Mouse (Mus musculus): Measurements from ENCODE around the gene Cmtm1. TPM values are rescaled to one million over a fixed set of nuclear protein-coding genes. Genes with fewer than 3 reads are reported as not detected.
"Not testable (repeated sequence)": the region's sequence is repeated elsewhere in the genome, so short reads cannot be mapped to it uniquely, and the experiment has no call there.

Gene Cmtm1
- polyA plus RNA-seq, 1 experiment from 2014 or later = not detected

DNA sequence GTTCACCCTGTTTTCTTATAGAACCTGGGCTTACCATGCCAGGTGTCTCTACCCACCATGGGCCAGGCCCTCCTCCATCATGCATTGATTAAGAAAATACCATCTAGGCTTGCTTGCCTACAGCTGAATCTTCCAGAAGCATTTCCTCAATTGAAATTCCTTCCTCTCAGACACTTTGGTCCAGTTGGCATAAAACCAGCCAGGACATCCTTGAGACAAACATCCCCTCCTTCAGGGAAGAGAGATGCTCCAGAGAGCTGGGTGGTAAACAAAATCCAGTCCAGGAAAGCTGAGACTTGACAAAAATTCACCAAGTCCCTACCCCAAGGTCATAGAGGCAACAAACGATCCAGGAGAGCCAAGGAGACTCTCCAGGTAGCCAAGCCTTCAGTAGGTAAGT is 24.3 kb upstream of the Cmtm1 start:
- no peak overlapping the region for H3K9ac ChIP-seq (ENCODE audit: low read length)
- no peak overlapping the region for H3K27ac ChIP-seq (ENCODE audit: low read depth, low read length)
- H3K9me3 ChIP-seq (ENCODE audit: control insufficient read depth, low read length) = no peaks in the 10 kb centered on the region
- H3K4me3 ChIP-seq (ENCODE audit: low read depth, low read length) = no peak overlapping the region
- DNase-seq (ENCODE audit: low spot score, missing footprints) (no peak), ATAC-seq (ENCODE audit: low FRiP score) (no peak)
- H3K27me3 ChIP-seq (ENCODE audit: control insufficient read depth, insufficient read depth, low read length) = no peaks in the 10 kb centered on the region
- WGBS = 77% methylated on average over 1 of the region's 1 CpGs
- H3K36me3 ChIP-seq (ENCODE audit: control insufficient read depth, insufficient read depth, low read length) = no peaks in the 10 kb centered on the region
- no peaks in the 10 kb centered on the region for H3K4me1 ChIP-seq (ENCODE audit: control insufficient read depth, insufficient read depth, low read length)
- H3K4me2 ChIP-seq = no peak overlapping the region

DNA sequence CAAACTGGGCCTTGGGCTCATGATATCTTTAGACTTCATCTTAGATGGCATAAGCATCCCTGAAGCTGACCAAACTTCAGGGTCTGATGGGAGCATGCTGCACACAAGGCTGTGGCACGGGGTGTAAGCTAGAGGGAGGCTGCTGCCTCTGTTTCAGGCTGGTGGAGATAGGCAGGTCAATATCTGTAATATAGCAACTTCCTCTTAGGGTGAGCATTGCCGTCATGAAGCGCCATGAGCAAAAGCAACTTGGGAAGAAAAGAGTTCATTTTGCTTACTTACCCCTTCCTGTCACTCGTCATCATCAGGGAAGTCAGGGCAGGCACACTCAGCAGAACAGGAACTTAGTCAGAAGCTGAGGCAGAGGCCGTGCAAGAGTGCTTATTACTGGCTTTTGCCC is 23.8 kb upstream of the Cmtm1 start:
- Histone ChIP-seq H3K4me2 (no peak overlapping the region), H3K36me3 (ENCODE audit: control insufficient read depth, insufficient read depth, low read length) (no peaks in the 10 kb centered on the region), H3K27ac (ENCODE audit: low read depth, low read length) (no peak overlapping the region), H3K27me3 (ENCODE audit: control insufficient read depth, insufficient read depth, low read length) (no peaks in the 10 kb centered on the region), H3K4me1 (ENCODE audit: control insufficient read depth, insufficient read depth, low read length) (no peaks in the 10 kb centered on the region), H3K9ac (ENCODE audit: low read length) (no peak overlapping the region), H3K4me3 (ENCODE audit: low read depth, low read length) (no peak overlapping the region), H3K9me3 (ENCODE audit: control insufficient read depth, low read length) (no peaks in the 10 kb centered on the region)
- ATAC-seq (ENCODE audit: low FRiP score) = no peak
- no peak for DNase-seq (ENCODE audit: low spot score, missing footprints)
- 81% methylated on average over 5 of the region's 5 CpGs for WGBS

DNA sequence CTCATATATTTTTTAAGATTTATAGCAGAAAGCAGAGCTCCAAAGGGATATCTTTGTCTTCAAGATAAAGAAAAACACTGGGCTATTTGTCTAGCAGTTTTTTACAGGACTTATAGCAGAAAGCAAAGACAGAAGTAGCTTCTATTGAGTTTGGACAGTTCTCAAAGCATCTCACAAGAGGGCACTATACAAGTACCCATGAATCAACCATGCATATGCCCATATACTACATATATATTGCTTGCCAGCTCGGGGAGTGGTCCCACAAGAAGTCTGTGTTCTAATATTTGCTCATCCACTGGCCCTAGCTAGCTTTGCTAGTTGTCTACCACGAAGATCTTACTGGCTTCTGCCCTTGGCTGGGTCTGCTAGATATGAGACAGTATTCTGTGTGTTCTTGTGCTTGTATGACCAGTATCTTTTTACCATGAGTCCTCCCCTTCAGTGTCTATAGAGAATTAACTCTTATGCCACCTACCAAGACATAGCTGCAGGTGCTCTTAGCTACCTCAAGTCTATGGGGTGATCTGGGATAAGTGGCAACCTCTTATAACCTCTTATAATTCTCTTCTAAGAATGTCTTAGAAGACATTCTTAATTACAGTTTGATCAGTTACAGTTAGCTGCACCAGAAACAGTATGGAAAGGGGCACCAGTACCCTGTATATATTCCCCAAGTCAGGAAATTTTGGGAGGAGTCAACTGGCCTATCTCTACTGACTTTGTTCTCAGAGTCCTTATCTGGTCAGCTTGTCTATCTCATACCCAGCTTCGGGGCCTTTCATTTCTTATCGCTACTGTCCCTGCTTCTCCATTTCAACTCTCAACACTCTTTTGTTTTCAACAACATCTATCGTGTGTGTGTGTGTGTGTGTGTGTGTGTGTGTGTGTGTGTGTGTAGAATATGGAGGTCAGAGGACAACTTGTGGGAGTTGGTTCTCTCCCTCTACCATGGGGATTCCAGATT is 23.0 kb upstream of the Cmtm1 start:
- Histone ChIP-seq H3K36me3 (ENCODE audit: control insufficient read depth, insufficient read depth, low read length) (no peaks in the 10 kb centered on the region), H3K4me3 (ENCODE audit: low read depth, low read length) (no peak overlapping the region), H3K27ac (ENCODE audit: low read depth, low read length) (no peak overlapping the region), H3K9me3 (ENCODE audit: control insufficient read depth, low read length) (no peaks in the 10 kb centered on the region), H3K4me1 (ENCODE audit: control insufficient read depth, insufficient read depth, low read length) (no peaks in the 10 kb centered on the region), H3K9ac (ENCODE audit: low read length) (no peak overlapping the region), H3K27me3 (ENCODE audit: control insufficient read depth, insufficient read depth, low read length) (no peaks in the 10 kb centered on the region), H3K4me2 (no peak overlapping the region)
- 82% methylated on average over 5 of the region's 5 CpGs for WGBS
- no peak for ATAC-seq (ENCODE audit: low FRiP score)
- no peak for DNase-seq (ENCODE audit: low spot score, missing footprints)

DNA sequence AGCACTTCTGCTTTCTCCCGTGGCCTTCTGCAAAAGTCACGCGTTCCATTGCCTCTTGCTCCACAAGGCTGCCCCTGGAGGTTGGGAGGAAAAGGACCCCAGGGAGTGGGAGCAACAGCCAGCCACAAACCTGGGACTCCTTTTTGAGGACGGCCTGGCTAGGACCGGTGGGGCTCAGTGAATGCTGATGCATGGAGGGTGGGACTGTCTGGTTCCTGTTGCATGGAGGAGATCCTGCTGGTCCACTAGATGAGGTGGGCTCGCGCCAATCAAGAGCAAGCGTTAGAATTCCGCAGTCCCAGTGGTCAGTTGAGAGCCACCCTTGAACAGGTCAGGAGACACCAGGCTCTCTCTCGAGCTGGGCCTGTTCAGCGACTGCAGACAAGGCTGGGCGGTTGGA is 12.0 kb upstream of the Cmtm1 start, which contains the start of gene Cmtm2b:
Gene Cmtm2b (plus strand): TSS at position 301 of the 400 bp plus-strand sequence.
- DNase-seq (ENCODE audit: low spot score, missing footprints); H3K4me2 ChIP-seq; H3K27ac ChIP-seq (ENCODE audit: low read depth, low read length); H3K9ac ChIP-seq (ENCODE audit: low read length); H3K9me3 ChIP-seq (ENCODE audit: control insufficient read depth, low read length); H3K36me3 ChIP-seq (ENCODE audit: control insufficient read depth, insufficient read depth, low read length); H3K4me1 ChIP-seq (ENCODE audit: control insufficient read depth, insufficient read depth, low read length); H3K4me3 ChIP-seq (ENCODE audit: low read depth, low read length); ATAC-seq (ENCODE audit: low FRiP score); H3K27me3 ChIP-seq (ENCODE audit: control insufficient read depth, insufficient read depth, low read length): not testable (repeated sequence)
- WGBS = 87% methylated on average over 12 of the region's 12 CpGs

DNA sequence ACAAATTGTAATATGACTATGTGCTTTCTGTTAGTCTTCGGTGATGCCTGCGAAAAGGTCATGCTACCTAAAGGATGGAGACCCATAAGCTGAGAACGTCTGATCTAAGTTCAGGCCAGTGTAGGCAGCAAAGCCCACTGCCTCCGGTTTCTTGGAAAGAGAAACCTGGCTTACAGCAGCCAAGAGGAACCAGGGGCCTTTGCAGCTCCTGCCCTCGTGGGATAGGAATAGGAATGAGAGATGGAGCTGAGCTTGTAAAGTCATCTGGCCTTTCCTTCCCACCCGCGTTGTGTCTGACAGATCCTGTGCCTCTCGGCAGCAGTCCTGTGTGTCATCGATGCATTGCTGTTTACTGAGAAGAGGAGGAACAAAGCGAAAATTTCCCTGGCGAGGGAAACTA is 11.3 kb upstream of the Cmtm1 start, which contains the start of gene Gm11020:
Gene Gm11020 (plus strand): TSS at position 301 of the 400 bp plus-strand sequence.
- not testable (repeated sequence) for ATAC-seq (ENCODE audit: low FRiP score); H3K36me3 ChIP-seq (ENCODE audit: control insufficient read depth, insufficient read depth, low read length); H3K27ac ChIP-seq (ENCODE audit: low read depth, low read length); H3K4me2 ChIP-seq; H3K9me3 ChIP-seq (ENCODE audit: control insufficient read depth, low read length); H3K4me1 ChIP-seq (ENCODE audit: control insufficient read depth, insufficient read depth, low read length); H3K9ac ChIP-seq (ENCODE audit: low read length); DNase-seq (ENCODE audit: low spot score, missing footprints); H3K4me3 ChIP-seq (ENCODE audit: low read depth, low read length); H3K27me3 ChIP-seq (ENCODE audit: control insufficient read depth, insufficient read depth, low read length)
- 87% methylated on average over 9 of the region's 11 CpGs for WGBS

DNA sequence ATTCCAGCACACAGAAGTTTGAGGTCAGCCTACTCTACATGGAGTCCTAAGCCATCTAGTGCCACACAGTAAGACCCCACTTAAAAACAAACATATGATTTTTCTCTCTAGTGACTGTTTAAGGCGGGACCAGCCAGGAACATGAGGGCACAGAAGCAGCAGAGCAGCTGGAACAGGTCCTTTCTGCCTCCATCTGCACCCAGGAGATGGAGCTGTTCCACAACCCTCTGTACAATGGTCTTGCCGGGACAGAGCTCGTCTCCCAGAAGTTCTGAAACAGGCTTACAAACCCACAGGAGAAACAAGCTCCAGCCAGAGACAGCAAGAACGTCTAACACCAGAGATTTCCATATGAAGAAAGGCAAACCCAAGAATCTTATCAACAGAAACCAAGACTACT is 3.4 kb upstream of the Cmtm1 start:
- Histone ChIP-seq H3K4me2 (no peak overlapping the region), H3K9ac (ENCODE audit: low read length) (no peak overlapping the region), H3K9me3 (ENCODE audit: control insufficient read depth, low read length) (no peaks in the 10 kb centered on the region), H3K36me3 (ENCODE audit: control insufficient read depth, insufficient read depth, low read length) (no peaks in the 10 kb centered on the region), H3K27me3 (ENCODE audit: control insufficient read depth, insufficient read depth, low read length) (no peaks in the 10 kb centered on the region), H3K27ac (ENCODE audit: low read depth, low read length) (no peak overlapping the region), H3K4me1 (ENCODE audit: control insufficient read depth, insufficient read depth, low read length) (no peaks in the 10 kb centered on the region), H3K4me3 (ENCODE audit: low read depth, low read length) (no peak overlapping the region)
- DNase-seq (ENCODE audit: low spot score, missing footprints) (no peak), ATAC-seq (ENCODE audit: low FRiP score) (no peak)
- 75% methylated on average over 4 of the region's 4 CpGs for WGBS

DNA sequence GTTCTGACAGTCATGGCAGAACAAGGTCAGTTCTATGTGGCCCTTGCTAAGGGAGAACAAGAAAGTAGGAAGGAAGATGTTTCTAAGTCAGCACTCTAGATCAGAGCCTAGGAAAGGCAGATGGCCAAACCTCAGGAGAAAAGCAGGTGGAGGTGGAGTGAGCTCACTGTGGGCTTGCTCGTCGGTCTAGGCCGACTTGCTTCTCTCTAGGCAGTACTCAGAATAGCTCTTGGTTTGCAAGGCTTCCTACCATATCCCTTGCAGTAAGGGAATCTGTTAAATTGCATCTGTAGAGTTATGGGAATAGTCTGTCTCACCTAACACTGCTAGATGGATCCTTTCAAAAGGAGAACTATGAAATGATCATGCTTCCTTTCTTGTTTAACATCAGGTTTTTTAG is 2.1 kb upstream of the Cmtm1 start:
- H3K36me3 ChIP-seq (ENCODE audit: control insufficient read depth, insufficient read depth, low read length); H3K27ac ChIP-seq (ENCODE audit: low read depth, low read length); H3K4me1 ChIP-seq (ENCODE audit: control insufficient read depth, insufficient read depth, low read length); DNase-seq (ENCODE audit: low spot score, missing footprints); H3K4me2 ChIP-seq; H3K9me3 ChIP-seq (ENCODE audit: control insufficient read depth, low read length); H3K9ac ChIP-seq (ENCODE audit: low read length); H3K4me3 ChIP-seq (ENCODE audit: low read depth, low read length); ATAC-seq (ENCODE audit: low FRiP score); H3K27me3 ChIP-seq (ENCODE audit: control insufficient read depth, insufficient read depth, low read length): not testable (repeated sequence)
- 80% methylated on average over 3 of the region's 3 CpGs for WGBS

DNA sequence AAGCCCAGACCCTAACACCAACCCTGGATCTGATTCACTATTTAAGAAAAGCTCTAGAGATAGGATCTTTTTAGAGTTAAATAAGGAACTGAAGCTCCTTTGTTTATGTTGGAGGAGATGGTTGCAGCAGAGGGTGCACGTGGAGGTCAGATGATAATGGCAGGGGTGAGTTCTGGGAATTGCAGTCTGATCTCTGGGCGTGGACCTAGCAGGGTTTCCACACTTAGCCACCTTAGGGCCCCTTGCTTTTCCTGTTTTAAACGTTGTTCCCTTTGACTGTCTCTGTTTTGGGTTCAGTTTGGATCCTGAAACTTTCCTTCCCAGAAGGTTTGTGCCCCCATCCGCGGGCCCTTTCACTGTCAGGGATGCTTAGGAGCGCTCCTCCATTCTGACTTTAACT is 1.6 kb downstream of the Cmtm1 start:
- H3K36me3 ChIP-seq (ENCODE audit: control insufficient read depth, insufficient read depth, low read length); ATAC-seq (ENCODE audit: low FRiP score); H3K4me2 ChIP-seq; H3K4me3 ChIP-seq (ENCODE audit: low read depth, low read length); DNase-seq (ENCODE audit: low spot score, missing footprints); H3K9ac ChIP-seq (ENCODE audit: low read length); H3K27me3 ChIP-seq (ENCODE audit: control insufficient read depth, insufficient read depth, low read length); H3K27ac ChIP-seq (ENCODE audit: low read depth, low read length); H3K4me1 ChIP-seq (ENCODE audit: control insufficient read depth, insufficient read depth, low read length); H3K9me3 ChIP-seq (ENCODE audit: control insufficient read depth, low read length): not testable (repeated sequence)
- WGBS = 73% methylated on average over 6 of the region's 6 CpGs

DNA sequence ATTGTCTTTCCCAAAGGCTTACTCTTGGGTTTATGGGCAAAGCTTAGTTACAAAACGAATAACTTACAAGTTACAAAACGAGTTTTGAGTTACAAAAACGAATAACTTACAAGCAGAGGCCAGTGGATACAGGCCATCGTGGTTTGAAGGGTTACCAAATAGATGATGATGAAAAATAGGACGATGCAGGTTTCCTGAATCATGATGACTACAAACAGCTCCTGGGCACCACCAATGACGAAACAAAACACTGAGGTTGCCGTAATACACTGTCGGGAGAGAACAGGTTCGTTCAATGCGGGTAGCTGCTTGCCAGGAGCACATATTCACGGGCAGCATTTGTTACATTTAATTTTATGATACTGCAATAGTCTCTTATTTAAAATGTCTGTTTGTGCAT is 5.0 kb downstream of the Cmtm1 start:
- Histone ChIP-seq H3K4me2 (no peak overlapping the region), H3K4me3 (ENCODE audit: low read depth, low read length) (no peak overlapping the region), H3K27me3 (ENCODE audit: control insufficient read depth, insufficient read depth, low read length) (no peaks in the 10 kb centered on the region), H3K4me1 (ENCODE audit: control insufficient read depth, insufficient read depth, low read length) (peaks cover 6% of the 10 kb centered on the region), H3K9ac (ENCODE audit: low read length) (no peak overlapping the region), H3K36me3 (ENCODE audit: control insufficient read depth, insufficient read depth, low read length) (no peaks in the 10 kb centered on the region), H3K27ac (ENCODE audit: low read depth, low read length) (no peak overlapping the region), H3K9me3 (ENCODE audit: control insufficient read depth, low read length) (no peaks in the 10 kb centered on the region)
- 87% methylated on average over 11 of the region's 11 CpGs for WGBS
- DNase-seq (ENCODE audit: low spot score, missing footprints) = no peak
- no peak for ATAC-seq (ENCODE audit: low FRiP score)
